Mouse (Mus musculus) embryo, embryonic 10 days (tissue): ENCODE results near the gene Kif28.
A peak's percentile ranks its signal among the peaks of the same experiment; 100 is the strongest.
"Not testable (repeated sequence)": the region's sequence is repeated elsewhere in the genome, so short reads cannot be mapped to it uniquely, and the experiment has no call there.

Experiments used
- DNase-seq: peaks from one replicate; pipeline ENCODE4 v3.0.0-alpha.2; 2015; ENCODE audit warnings: low spot score

Gene Kif28

DNA sequence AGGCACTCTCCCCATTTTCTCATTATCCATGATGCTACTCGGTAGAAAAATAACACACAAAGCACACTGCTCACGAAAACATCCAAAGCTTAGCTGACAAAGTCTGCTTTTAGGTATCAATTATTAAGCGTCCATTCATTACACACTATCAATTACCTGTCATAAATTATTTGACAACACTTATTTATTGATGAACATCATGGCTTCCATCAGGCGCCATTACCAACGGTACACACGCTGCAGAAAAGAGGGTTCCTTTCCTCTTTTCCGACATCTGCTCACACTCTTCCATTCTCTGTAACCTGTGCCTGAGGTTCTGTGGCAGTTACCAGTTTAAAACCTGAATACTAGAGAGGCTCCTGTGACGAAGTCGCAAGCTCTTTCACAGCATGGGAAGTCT is at the start of gene Kif28:
TSS of gene Kif28 (minus strand) at position 101 of the 400 bp plus-strand sequence.
- no peak for DNase-seq

- no peak for DNase-seq
Observed at GRCm38 (mm10) chr1:179787281-179787680, 42.2 kb upstream of the Kif28 start.

- DNase-seq, result no peak
Observed at GRCm38 (mm10) chr1:179785502-179785901, 40.4 kb upstream of the Kif28 start.

GRCm38 (mm10) chr1:179784098-179784497 is 39.0 kb upstream of the Kif28 start:
- DNase-seq, result no peak

- no peak for DNase-seq
Observed at GRCm38 (mm10) chr1:179776831-179777230, 31.8 kb upstream of the Kif28 start.

DNA sequence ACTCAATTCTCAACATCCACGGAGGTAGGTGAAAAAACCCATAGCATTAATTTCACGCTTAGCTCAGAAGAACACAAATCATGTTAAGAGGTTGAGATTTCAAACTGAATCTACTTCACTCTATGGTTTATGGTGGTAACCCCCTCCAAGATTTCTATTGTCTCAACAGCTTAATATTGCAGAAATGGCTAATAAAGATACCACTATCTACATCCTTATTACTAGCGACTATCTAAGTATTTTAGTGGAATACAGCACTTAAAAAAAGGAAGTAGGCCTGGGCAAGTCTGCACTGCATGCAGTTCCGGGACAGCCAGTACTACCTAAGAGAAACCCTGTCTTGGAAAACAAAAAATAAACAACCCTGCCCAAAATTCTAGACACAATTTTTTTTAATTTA is 15.5 kb upstream of the Kif28 start:
- no peak for DNase-seq

DNA sequence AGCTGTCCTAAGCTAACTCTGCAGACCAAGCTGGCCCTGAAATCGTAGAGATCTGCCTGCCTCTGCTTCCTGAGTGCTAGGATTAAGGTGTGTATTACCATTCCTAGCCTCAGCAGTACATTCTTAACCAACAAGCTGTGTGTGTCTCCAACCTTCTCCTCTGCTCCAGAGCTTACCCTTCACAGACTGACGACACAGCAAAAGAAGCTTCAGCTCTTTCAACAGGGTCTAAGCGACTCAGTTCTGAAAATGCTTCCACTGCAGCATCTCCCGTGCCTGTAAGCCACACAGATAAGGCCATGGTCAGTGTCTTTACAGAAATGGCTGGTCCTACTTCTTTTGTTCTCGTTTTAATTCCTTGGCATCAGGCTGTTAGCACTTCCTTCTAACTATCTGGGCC is 15.0 kb upstream of the Kif28 start:
- no peak for DNase-seq

DNA sequence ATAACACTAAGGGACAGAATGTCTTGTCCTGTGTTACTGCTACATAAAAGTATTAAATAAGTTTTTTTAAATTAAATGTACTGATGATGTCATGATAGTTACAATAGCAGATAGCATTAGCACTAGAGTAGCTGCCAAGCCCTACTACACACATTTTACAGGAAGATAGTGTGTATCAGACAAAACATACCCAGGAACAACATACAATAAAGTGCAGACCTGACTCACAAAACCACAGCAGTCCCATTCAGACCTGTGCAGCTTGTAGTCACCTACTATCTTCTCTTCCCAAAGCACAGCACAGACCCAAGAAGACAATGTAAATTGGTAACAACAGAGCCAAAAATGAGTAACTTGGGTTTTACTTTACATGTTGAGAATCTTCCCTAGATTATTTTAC is 11.4 kb upstream of the Kif28 start:
- no peak for DNase-seq

DNA sequence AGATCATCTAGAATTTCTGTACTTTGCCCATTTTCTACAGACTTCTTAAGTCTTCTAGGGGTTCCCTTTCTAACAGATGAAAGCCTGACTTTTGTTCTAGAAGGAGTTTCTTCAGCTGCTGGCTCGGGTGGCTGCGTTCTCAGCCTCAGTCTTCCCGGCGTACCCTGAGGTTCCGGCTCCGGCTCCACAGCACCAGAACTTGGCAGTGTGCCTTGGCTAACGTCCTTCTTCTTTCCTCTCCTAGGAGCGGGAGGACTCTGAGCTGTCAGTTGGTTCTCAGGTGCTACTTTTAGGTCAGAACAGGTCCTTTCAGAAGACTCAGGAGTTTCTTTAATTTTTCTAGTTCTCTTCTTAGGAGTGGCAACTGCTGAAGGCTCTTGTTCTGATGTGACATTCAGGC is 7.9 kb upstream of the Kif28 start:
- no peak for DNase-seq

- DNase-seq, result no peak
Observed at GRCm38 (mm10) chr1:179752276-179752675, 7.2 kb upstream of the Kif28 start.

GRCm38 (mm10) chr1:179743593-179744193 is 1.4 kb downstream of the Kif28 start:
- DNase-seq, result no peak

DNA sequence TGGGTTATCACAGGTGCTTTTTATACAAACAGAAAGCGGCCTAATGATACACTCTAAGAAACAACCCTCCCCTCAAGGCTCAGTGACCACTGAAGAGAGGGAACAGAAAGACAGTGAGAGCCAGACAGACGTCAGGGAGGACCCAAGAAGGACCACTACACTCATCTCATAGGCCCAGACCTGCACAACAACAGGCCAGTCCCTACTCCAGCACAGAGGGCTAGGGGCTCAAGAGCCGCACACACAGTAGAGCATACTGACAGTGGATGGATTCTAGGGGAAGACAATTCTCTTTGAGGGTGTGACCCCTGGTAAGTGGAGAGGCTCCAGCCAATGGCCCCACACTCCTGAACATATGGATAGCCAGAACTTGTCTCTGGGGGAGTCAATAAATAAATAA is 8.6 kb downstream of the Kif28 start:
- no peak for DNase-seq

GRCm38 (mm10) chr1:179734500-179735474 is 10.3 kb downstream of the Kif28 start:
- peak; percentile 46 for DNase-seq

GRCm38 (mm10) chr1:179731391-179731790 is 13.7 kb downstream of the Kif28 start:
- no peak for DNase-seq

GRCm38 (mm10) chr1:179728661-179729060 is 16.4 kb downstream of the Kif28 start:
- no peak for DNase-seq

DNA sequence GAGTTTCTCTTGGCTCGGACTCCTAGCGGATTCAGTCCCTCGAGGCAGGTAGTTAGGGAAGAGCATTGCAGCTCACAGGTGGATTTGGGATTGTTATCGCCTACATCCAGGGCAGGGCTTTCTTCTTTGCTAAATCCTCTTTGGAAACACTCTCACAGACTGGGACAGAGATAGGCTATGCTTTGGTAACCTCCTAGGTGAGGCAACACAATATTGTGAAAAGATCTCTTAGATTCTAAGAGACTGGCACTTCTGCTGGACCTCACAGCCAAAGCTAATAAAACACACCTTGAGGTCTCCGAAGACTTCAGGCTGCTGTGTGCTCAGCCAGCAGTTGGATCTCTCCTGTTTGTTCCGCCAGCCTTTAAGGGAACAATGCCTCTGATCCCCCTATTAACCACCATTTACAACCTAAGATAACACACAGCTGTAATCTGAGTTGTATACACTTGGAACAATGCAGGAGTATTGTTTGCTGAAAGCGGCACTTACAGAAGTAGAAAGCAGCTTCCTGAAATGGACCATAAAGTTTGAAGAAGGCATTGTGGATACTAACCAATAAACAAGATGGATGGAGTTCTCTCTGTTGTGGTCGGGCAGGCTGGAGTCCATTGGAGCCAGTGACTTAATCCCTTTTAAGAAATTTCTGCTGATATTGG is 22.1 kb downstream of the Kif28 start:
- DNase-seq, result no peak

DNA sequence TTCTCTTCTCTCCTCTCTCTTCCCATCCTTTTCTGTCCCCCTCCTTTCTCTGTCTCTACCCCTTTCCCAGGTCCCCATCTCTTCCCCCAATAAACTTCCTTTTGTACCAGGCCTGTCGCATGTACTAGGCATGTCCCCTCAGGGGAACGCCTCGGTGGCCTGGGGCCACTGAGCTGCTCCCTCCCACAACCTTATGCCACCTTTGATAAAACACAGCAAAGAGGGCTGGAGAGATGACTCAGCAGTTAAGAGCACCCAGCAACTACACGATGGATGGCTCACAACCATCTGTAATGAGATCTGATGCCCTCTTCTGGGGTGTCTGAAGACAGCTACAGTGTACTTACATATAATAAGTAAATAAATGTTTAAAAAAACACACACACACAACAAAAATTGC is 29.3 kb downstream of the Kif28 start:
- no peak for DNase-seq

DNA sequence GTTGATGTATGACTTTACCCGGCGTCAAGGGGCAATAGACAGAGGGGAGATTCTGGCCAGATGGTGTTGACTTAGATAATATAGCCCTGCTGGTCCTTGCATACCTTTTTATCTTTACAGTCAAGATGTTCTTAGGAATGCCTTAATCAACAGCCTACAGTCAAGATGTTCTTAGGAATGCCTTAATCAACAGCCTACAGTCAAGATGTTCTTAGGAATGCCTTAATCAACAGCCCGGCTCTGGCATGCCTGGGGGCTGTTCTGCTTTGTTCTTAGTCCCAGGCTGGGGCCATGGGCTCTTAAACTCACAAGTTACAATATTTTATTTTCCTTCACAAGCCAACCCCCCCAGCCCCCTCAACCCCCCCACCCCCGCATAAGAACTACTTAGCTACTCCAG is 29.8 kb downstream of the Kif28 start:
- DNase-seq, result not testable (repeated sequence)

DNA sequence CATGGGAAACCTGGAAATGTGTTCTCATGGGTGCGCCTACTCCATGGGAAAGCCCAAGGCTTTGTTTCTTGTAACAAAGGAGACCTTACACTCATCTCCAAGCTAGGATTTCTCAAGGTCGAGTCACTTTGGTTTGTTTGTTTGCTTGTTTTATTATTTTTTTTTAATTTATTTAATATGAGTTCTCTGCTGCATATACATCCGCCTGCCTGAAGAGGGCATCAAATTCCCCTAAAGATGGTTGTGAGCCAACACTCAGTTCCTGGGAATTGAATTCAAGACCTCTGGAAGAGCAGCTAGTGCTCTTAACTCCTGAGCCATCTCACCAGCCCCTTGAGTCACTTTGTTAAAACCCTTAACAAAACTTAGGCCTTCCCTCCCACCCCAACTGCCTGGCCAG is 31.7 kb downstream of the Kif28 start:
- DNase-seq, result no peak

GRCm38 (mm10) chr1:179712658-179713057 is 32.4 kb downstream of the Kif28 start:
- DNase-seq, result no peak

DNA sequence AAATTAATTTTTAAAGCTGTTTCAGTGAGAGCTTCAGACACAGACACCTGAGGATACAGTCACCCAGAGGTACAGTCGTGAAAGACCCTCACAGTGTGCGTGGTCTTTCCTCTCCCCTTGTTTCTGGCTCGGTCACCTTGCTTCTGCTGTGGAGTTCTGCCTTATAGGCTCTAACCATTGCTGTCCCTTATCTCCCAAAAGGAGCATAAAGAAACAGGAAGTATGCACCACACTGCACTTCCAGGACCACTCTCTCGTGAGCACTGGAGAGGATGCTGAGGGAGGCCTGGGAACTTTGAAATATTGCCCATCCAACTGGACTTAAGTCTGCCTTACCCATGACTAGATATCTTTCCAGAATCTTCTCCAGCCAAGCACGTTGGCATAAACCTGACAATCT is 34.3 kb downstream of the Kif28 start:
- no peak for DNase-seq

DNA sequence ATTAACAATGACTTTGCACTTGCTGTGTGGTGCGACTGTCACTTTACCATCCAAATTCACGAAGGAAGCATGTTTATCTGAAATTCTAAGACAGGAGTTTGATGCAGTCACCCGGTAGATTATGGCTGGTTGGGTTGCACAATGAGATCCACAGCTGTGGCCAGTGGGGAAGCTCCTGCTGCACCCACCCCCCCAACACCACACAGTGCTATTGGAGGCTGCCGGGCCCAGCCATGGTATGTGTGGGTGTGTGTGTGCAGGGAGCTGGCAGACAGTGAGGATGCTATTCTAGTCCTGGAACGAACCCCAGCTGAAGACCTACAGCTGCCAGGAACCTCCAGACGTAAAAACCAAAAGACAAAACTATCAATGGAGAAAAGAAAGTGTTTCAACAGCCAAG is 35.7 kb downstream of the Kif28 start:
- DNase-seq, result no peak

DNA sequence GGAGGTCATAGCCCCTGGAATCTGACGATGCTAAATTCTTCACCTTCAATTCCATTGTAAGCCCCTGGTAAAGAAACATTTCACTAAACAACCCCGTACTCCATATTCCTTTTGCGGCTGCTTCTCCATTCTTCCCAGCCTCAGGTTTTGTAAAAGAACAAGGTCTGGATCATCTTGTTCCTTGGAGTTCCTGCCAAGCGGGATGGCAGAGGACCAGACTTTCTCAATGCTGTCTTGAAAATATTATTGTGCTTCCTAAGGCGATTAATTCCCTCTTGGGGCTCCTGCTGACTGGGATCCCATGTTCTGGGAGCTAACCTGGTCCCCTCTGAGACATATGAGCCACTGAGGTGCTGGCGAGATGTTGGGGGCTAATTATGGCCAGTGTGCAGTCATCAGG is 39.9 kb downstream of the Kif28 start:
- DNase-seq, result no peak
